ENCODE assay signal across 9 mouse cellular contexts in genomic region chr8:115402471-115403197, GRCm38 (mm10).
A peak's percentile ranks its signal among the peaks of the same experiment; 100 is the strongest.
DNase-seq lines count a peak whose midpoint lies in the region; TF ChIP-seq lines count a peak whose summit lies in the region.
"Had no signal": no experiment of that assay in that cellular context is flagged by ENCODE, and none has a peak within 500 bp of the region (broad histone marks: within the 10 kb centered on the region; RNA-seq: fewer than 3 reads in every experiment).

No protein-coding gene starts in this region.

- no peak overlapping the region for H3K4me3 ChIP-seq in heart, embryonic 10.5 days
- H3K4me3 ChIP-seq in thymus, adult 2 months (ENCODE audit: control insufficient read depth, insufficient read depth, low read length): no peak overlapping the region
- H3K4me3 ChIP-seq: liver, embryonic 13.5 days had no signal

- H3K4me1 ChIP-seq in heart, embryonic 10.5 days: no peaks in the 10 kb centered on the region
- peaks cover 19% of the 10 kb centered on the region for H3K4me1 ChIP-seq in thymus, adult 2 months (replicated peaks; ENCODE audit: control insufficient read depth, insufficient read depth, low read length)
- H3K4me1 ChIP-seq: liver, embryonic 13.5 days had no signal

- no peak for TF ChIP-seq POLR2A in thymus, adult 2 months (IDR thresholded peaks at IDR 0.05; ENCODE audit: control insufficient read depth, extremely low read depth, insufficient read depth, low read length, poor library complexity)

- peaks cover 11% of the 10 kb centered on the region; the same call in 1 of the 2 replicates for H3K27me3 ChIP-seq in heart, embryonic 10.5 days (ENCODE audit: insufficient read depth, poor library complexity, severe bottlenecking)
- no peaks in the 10 kb centered on the region for H3K27me3 ChIP-seq in thymus, adult 2 months (ENCODE audit: control insufficient read depth, insufficient read depth, low read length)
- H3K27me3 ChIP-seq: liver, embryonic 13.5 days had no signal

- H3K36me3 ChIP-seq in heart, embryonic 10.5 days: no peaks in the 10 kb centered on the region
- no peaks in the 10 kb centered on the region for H3K36me3 ChIP-seq in thymus, adult 2 months (ENCODE audit: control insufficient read depth, insufficient read depth, low read length)
- H3K36me3 ChIP-seq: liver, embryonic 13.5 days had no signal

- no peaks in the 10 kb centered on the region for H3K9me3 ChIP-seq in heart, embryonic 10.5 days
- H3K9me3 ChIP-seq: liver, embryonic 13.5 days had no signal

- DNase-seq in heart, adult 8-10 months (ENCODE audit: low spot score): peak; percentile 4
- DNase-seq in heart, embryonic 10.5 days (ENCODE audit: low spot score): no peak
- peak; percentile 22 for DNase-seq in thymus, adult 2 months
- DNase-seq in thymus, postnatal 4 days: no peak
- peak; percentile 18 to 28 for DNase-seq in cerebellum, postnatal 36 days
- peak; percentile 6 to 12 for DNase-seq in lung, adult 18-20 months
- no peak for DNase-seq in right cerebral cortex, adult 18-20 months
- DNase-seq in urinary bladder, adult 2 months (ENCODE audit: low spot score): no peak
- DNase-seq: liver, embryonic 13.5 days had no signal

- no peak for TF ChIP-seq CTCF in thymus, adult 2 months (IDR thresholded peaks at IDR 0.05; ENCODE audit: borderline replicate concordance, control insufficient read depth, extremely low read depth, insufficient read depth, low read length, poor library complexity)

- H3K27ac ChIP-seq in heart, embryonic 10.5 days: no peak overlapping the region
- H3K27ac ChIP-seq in thymus, adult 2 months (ENCODE audit: control insufficient read depth, insufficient read depth, low read length): no peak overlapping the region
- H3K27ac ChIP-seq: liver, embryonic 13.5 days had no signal

- 69% methylated on average over 10 of the region's 10 CpGs for WGBS in heart, embryonic 10.5 days
- WGBS in thymus, adult 2 months: 92% methylated on average over 10 of the region's 10 CpGs

Comparison
In these comparisons a context has a peak if more than half of its experiments do, and no peak if none do; other contexts are left out.
1. DNase-seq: peak in heart, adult 8-10 months (single experiment), thymus, adult 2 months (single experiment), cerebellum, postnatal 36 days (2 of 2) and lung, adult 18-20 months (2 of 2); none in heart, embryonic 10.5 days (single experiment), thymus, postnatal 4 days (single experiment), right cerebral cortex, adult 18-20 months (single experiment) and urinary bladder, adult 2 months (single experiment).